Mouse (Mus musculus): ENCODE measurements around the gene Zic5.

DNA sequence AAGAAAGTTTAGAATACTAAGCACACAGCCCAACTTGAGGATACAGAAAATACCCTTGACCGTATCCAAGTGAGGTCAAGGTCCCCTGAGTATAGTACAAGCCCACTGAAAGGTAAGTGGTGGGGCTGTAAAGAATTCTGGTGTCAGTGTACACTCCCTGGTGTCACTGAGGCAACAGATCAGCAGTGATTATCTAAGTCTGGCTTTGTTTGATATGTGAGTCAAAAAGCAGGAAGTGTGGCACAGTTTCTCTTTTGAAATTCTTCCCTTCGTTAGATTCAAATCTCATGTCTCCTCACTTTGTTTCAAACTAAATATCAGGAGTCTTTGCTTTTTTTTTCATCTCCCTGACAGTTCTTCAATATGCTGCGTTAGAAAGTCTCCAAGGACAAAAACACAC, 32.9 kb downstream of the Zic5 start:
- TF ChIP-seq CTCF (IDR thresholded peaks at IDR 0.05; ENCODE audit: control insufficient read depth, insufficient read depth, insufficient replicate concordance, low read depth, low read length) (no peak), POLR2A (IDR thresholded peaks at IDR 0.05; ENCODE audit: control insufficient read depth, low read depth, low read length) (no peak)
